Mouse (Mus musculus): ENCODE data around the gene Morn1. TPM values are rescaled to one million over a fixed set of nuclear protein-coding genes. Genes with fewer than 3 reads are reported as not detected.

Morn1 gene
- total and polyA plus RNA-seq, 2 experiments from 2014 or later = 3.3 to 8.6 TPM

DNA sequence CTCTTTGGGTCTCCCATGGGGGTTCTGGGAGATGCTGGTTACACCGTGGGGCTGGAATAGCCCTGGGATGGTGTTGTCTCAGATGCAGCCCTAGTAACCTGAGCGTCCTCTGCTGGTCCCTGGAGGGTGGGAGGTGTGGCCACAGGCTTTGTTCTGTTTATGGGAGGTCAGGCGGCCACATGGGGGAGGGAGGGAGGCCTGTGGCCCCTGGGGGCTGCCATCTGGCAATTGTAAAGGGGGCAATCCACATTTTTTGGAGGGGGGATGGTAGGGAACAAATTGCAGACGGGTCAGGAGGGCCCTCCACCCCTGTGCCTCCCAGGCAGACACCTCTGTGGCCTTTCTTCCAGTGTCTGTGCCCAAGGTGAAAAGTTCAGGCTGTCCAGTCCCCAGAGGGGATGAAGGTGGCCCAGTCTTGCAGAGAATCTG lies 103.3 kb downstream of the Morn1 start:
- no peak for TF ChIP-seq CTCF (IDR thresholded peaks at IDR 0.05)
- WGBS = 13% methylated on average over 4 of the region's 4 CpGs
- Histone ChIP-seq H3K9me3 (ENCODE audit: low read length) (no peaks in the 10 kb centered on the region), H3K9ac (replicated peaks; ENCODE audit: low read length, poor library complexity, severe bottlenecking) (no peak overlapping the region), H3K27me3 (ENCODE audit: insufficient read depth, low read length) (no peaks in the 10 kb centered on the region), H3K4me3 (ENCODE audit: low read depth, low read length) (no peak overlapping the region), H3K36me3 (ENCODE audit: insufficient read depth, low read length) (no peaks in the 10 kb centered on the region), H3K27ac (ENCODE audit: low read depth, low read length) (no peak overlapping the region), H3K4me2 (ENCODE audit: low read depth, low read length, poor library complexity, severe bottlenecking) (no peak overlapping the region), H3K4me1 (ENCODE audit: insufficient read depth, low read length) (0 out of 2 replicates have a peak, but pooled peaks cover 4% of the 10 kb centered on the region)
- ATAC-seq (ENCODE audit: low FRiP score) = no peak
- no peak for DNase-seq (ENCODE audit: low spot score)

DNA sequence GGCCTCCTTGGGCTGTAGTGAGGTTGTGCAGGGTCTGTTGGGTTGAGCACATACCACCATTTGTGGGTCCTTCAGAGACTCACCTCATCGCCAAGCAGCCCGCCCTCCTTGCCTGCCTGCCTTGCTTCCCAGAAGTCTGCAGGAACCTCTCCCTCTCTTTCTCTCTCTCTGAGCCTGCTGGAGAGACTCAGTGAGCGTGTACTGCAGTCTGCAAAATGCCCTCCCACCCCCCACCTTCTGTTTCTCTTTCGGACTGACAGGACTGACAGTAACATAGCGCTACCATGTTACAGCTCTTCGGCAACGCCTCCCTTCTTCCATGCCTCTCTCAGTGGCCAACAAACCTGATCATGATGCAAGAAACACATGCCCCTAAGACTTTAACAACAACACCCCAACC lies 103.9 kb downstream of the Morn1 start:
- no peak overlapping the region for H3K9ac ChIP-seq (replicated peaks; ENCODE audit: low read length, poor library complexity, severe bottlenecking)
- H3K4me3 ChIP-seq (ENCODE audit: low read depth, low read length) = no peak overlapping the region
- H3K27me3 ChIP-seq (ENCODE audit: insufficient read depth, low read length) = no peaks in the 10 kb centered on the region
- WGBS = 54% methylated on average over 7 of the region's 7 CpGs
- no peak overlapping the region for H3K27ac ChIP-seq (ENCODE audit: low read depth, low read length)
- H3K9me3 ChIP-seq (ENCODE audit: low read length) = no peaks in the 10 kb centered on the region
- H3K4me1 ChIP-seq (ENCODE audit: insufficient read depth, low read length) = 0 out of 2 replicates have a peak, but pooled peaks cover 4% of the 10 kb centered on the region
- H3K4me2 ChIP-seq (ENCODE audit: low read depth, low read length, poor library complexity, severe bottlenecking) = no peak overlapping the region
- TF ChIP-seq CTCF (IDR thresholded peaks at IDR 0.05) = no peak
- no peaks in the 10 kb centered on the region for H3K36me3 ChIP-seq (ENCODE audit: insufficient read depth, low read length)
- DNase-seq (ENCODE audit: low spot score) (no peak), ATAC-seq (ENCODE audit: low FRiP score) (no peak)

Other genes with a start within 250 kb of the Morn1 start
- 2.5 and 3.9 TPM in 2 replicates for gene Ttc34, start 249.1 kb upstream of the Morn1 start, total RNA-seq (2014; rRNA removed)
- 2.9 and 3.3 TPM in 2 replicates for gene Ttc34, start 249.1 kb upstream of the Morn1 start, polyA plus RNA-seq (2015; fragmentation: Nextera tagmentation; extraction: Ambion mirVana)
- 0.76 and 0.82 TPM in 2 replicates for gene Mmel1, start 217.0 kb upstream of the Morn1 start, total RNA-seq (2014; rRNA removed)
- gene Mmel1, start 217.0 kb upstream of the Morn1 start, polyA plus RNA-seq (2015; fragmentation: Nextera tagmentation; extraction: Ambion mirVana) = 0.89 and 0.93 TPM in 2 replicates
- 34.9 and 36.6 TPM in 2 replicates for gene Fam213b, start 187.4 kb upstream of the Morn1 start, total RNA-seq (2014; rRNA removed)
- 73.3 and 90.9 TPM in 2 replicates for gene Fam213b, start 187.4 kb upstream of the Morn1 start, polyA plus RNA-seq (2015; fragmentation: Nextera tagmentation; extraction: Ambion mirVana)
- gene Tnfrsf14, start 158.0 kb upstream of the Morn1 start, total RNA-seq (2014; rRNA removed) = 1.1 and 2.3 TPM in 2 replicates
- not detected in 2 replicates for gene Tnfrsf14, start 158.0 kb upstream of the Morn1 start, polyA plus RNA-seq (2015; fragmentation: Nextera tagmentation; extraction: Ambion mirVana)
- 111 and 115 TPM in 2 replicates for gene Hes5, start 125.7 kb upstream of the Morn1 start, total RNA-seq (2014; rRNA removed)
- 165 and 180 TPM in 2 replicates for gene Hes5, start 125.7 kb upstream of the Morn1 start, polyA plus RNA-seq (2015; fragmentation: Nextera tagmentation; extraction: Ambion mirVana)
- 36.7 and 39.8 TPM in 2 replicates for gene Pank4, start 122.5 kb upstream of the Morn1 start, total RNA-seq (2014; rRNA removed)
- gene Pank4, start 122.5 kb upstream of the Morn1 start, polyA plus RNA-seq (2015; fragmentation: Nextera tagmentation; extraction: Ambion mirVana) = 27.3 and 28.8 TPM in 2 replicates
- 49.8 and 51.1 TPM in 2 replicates for gene Plch2, start 29.8 kb upstream of the Morn1 start, total RNA-seq (2014; rRNA removed)
- gene Plch2, start 29.8 kb upstream of the Morn1 start, polyA plus RNA-seq (2015; fragmentation: Nextera tagmentation; extraction: Ambion mirVana) = 21.1 and 21.7 TPM in 2 replicates
- 12.2 and 14.0 TPM in 2 replicates for gene Pex10, start 19.6 kb upstream of the Morn1 start, total RNA-seq (2014; rRNA removed)
- gene Pex10, start 19.6 kb upstream of the Morn1 start, polyA plus RNA-seq (2015; fragmentation: Nextera tagmentation; extraction: Ambion mirVana) = 15.2 and 15.7 TPM in 2 replicates
- gene Rer1, start 195 bp upstream of the Morn1 start, total RNA-seq (2014; rRNA removed) = 91.4 and 104 TPM in 2 replicates
- 132 and 133 TPM in 2 replicates for gene Rer1, start 195 bp upstream of the Morn1 start, polyA plus RNA-seq (2015; fragmentation: Nextera tagmentation; extraction: Ambion mirVana)
- 59.8 and 63.1 TPM in 2 replicates for gene Ski, start 136.0 kb downstream of the Morn1 start, total RNA-seq (2014; rRNA removed)
- 7.1 and 8.4 TPM in 2 replicates for gene Ski, start 136.0 kb downstream of the Morn1 start, polyA plus RNA-seq (2015; fragmentation: Nextera tagmentation; extraction: Ambion mirVana)
- gene Faap20, start 163.2 kb downstream of the Morn1 start, total RNA-seq (2014; rRNA removed) = 39.5 and 48.7 TPM in 2 replicates
- 56.6 and 57.1 TPM in 2 replicates for gene Faap20, start 163.2 kb downstream of the Morn1 start, polyA plus RNA-seq (2015; fragmentation: Nextera tagmentation; extraction: Ambion mirVana)